Mouse (Mus musculus) hindbrain, embryonic 10.5 days (tissue): ENCODE data around the gene Zbtb33. TPM values are rescaled to one million over a fixed set of nuclear protein-coding genes. Genes with fewer than 3 reads are reported as not detected.
A peak's percentile ranks its signal among the peaks of the same experiment; 100 is the strongest.

ENCODE experiments used
- DNase-seq: peaks from one replicate; pipeline ENCODE4 v3.0.0-alpha.2; 2017; ENCODE audit warnings: low spot score
- H3K27ac ChIP-seq: fragments of 300-500 bp; sonication (generic); 2 replicates; pipeline ENCODE4 v1.5.1; 2016; ENCODE audit warnings: mild to moderate bottlenecking, moderate library complexity
- H3K27me3 ChIP-seq: fragments of 300-500 bp; sonication (generic); 2 replicates; pipeline ENCODE4 v1.6.1; 2016; ENCODE audit warnings: mild to moderate bottlenecking; ENCODE audit not compliant: poor library complexity, insufficient read depth, severe bottlenecking
- H3K36me3 ChIP-seq: fragments of 300-500 bp; sonication (generic); 2 replicates; pipeline ENCODE4 v1.6.1; 2016; ENCODE audit warnings: mild to moderate bottlenecking, moderate library complexity
- H3K4me1 ChIP-seq: fragments of 300-500 bp; sonication (generic); replicated peaks from 2 replicates; pipeline ENCODE4 v1.6.1; 2016; ENCODE audit warnings: mild to moderate bottlenecking
- H3K4me3 ChIP-seq: fragments of 300-500 bp; sonication (generic); 2 replicates; pipeline ENCODE4 v1.5.1; 2016; ENCODE audit warnings: mild to moderate bottlenecking, moderate library complexity
- H3K9me3 ChIP-seq: fragments of 300-500 bp; sonication (generic); 2 replicates; pipeline ENCODE4 v1.6.1; 2016; ENCODE audit warnings: mild to moderate bottlenecking, moderate library complexity
- WGBS: fragments of 180-500 bp; shearing (Covaris S2); methylation state at CpG from one replicate; pipeline ENCODE4 v1.1.7; 2016; 5-methylcytosine and 5-hydroxymethylcytosine counted together
- polyA plus RNA-seq: library from polyadenylated mRNA; unstranded; fragments of >200 nt; fragmentation: Nextera tagmentation; extraction: Ambion mirVana; gene quantifications from 2 replicates; pipeline ENCODE4 v1.2.1, GENCODE M21; 2016

Gene Zbtb33
- polyA plus RNA-seq, 1 experiment from 2014 or later, result 4.4 TPM

GRCm38 (mm10) chrX:38216986-38217675, 27.5 kb downstream of the Zbtb33 start:
- 89% methylated on average over 9 of the region's 9 CpGs for WGBS
- Histone ChIP-seq H3K4me1 (no peaks in the 10 kb centered on the region), H3K36me3 (no peaks in the 10 kb centered on the region), H3K27ac (no peak overlapping the region), H3K4me3 (no peak overlapping the region), H3K27me3 (no peaks in the 10 kb centered on the region), H3K9me3 (no peaks in the 10 kb centered on the region)
- no peak for DNase-seq

GRCm38 (mm10) chrX:38217676-38217991, 28.0 kb downstream of the Zbtb33 start:
- DNase-seq, result no peak
- no peaks in the 10 kb centered on the region for H3K36me3 ChIP-seq
- no peak overlapping the region for H3K4me3 ChIP-seq
- no peaks in the 10 kb centered on the region for H3K9me3 ChIP-seq
- WGBS, result 93% methylated on average over 2 of the region's 2 CpGs
- no peaks in the 10 kb centered on the region for H3K27me3 ChIP-seq
- no peak overlapping the region for H3K27ac ChIP-seq
- no peaks in the 10 kb centered on the region for H3K4me1 ChIP-seq

GRCm38 (mm10) chrX:38222757-38223156, 33.2 kb downstream of the Zbtb33 start:
- Histone ChIP-seq H3K27me3 (no peaks in the 10 kb centered on the region), H3K9me3 (no peaks in the 10 kb centered on the region), H3K4me1 (no peaks in the 10 kb centered on the region), H3K27ac (no peak overlapping the region), H3K4me3 (no peak overlapping the region), H3K36me3 (no peaks in the 10 kb centered on the region)
- no peak for DNase-seq
- WGBS, result 67% methylated on average over 2 of the region's 2 CpGs

- DNase-seq, result no peak
- Histone ChIP-seq H3K36me3 (no peaks in the 10 kb centered on the region), H3K4me1 (no peaks in the 10 kb centered on the region), H3K27ac (no peak overlapping the region), H3K9me3 (no peaks in the 10 kb centered on the region), H3K27me3 (no peaks in the 10 kb centered on the region), H3K4me3 (no peak overlapping the region)
- WGBS, result 77% methylated on average over 1 of the region's 1 CpGs
These were observed 40.3 kb downstream of the Zbtb33 start for GRCm38 (mm10) chrX:38229888-38230287.

GRCm38 (mm10) chrX:38237731-38238130, 48.1 kb downstream of the Zbtb33 start:
- Histone ChIP-seq H3K4me1 (no peaks in the 10 kb centered on the region), H3K9me3 (no peaks in the 10 kb centered on the region), H3K36me3 (no peaks in the 10 kb centered on the region), H3K4me3 (no peak overlapping the region), H3K27me3 (no peaks in the 10 kb centered on the region), H3K27ac (no peak overlapping the region)
- 28% methylated on average over 2 of the region's 2 CpGs for WGBS
- DNase-seq, result peak; percentile 34

Other genes with a start within 250 kb of the Zbtb33 start
- not detected in 2 replicates for gene Btg1-ps1, start 171.0 kb upstream of the Zbtb33 start, polyA plus RNA-seq
- not detected in 2 replicates for gene Btg1-ps2, start 146.7 kb upstream of the Zbtb33 start, polyA plus RNA-seq
- not detected in 2 replicates for gene Rhox10, start 123.3 kb upstream of the Zbtb33 start, polyA plus RNA-seq
- not detected in 2 replicates for gene Rhox11, start 104.7 kb upstream of the Zbtb33 start, polyA plus RNA-seq
- not detected in 2 replicates for gene Rhox12, start 78.9 kb upstream of the Zbtb33 start, polyA plus RNA-seq
- not detected in 2 replicates for gene Rhox13, start 68.6 kb upstream of the Zbtb33 start, polyA plus RNA-seq
- gene Tmem255a, start 62.6 kb downstream of the Zbtb33 start, polyA plus RNA-seq, result 12.5 and 17.2 TPM in 2 replicates
- gene Atp1b4, start 126.4 kb downstream of the Zbtb33 start, polyA plus RNA-seq, result not detected in 2 replicates